Mouse (Mus musculus): ENCODE results near the gene Ttll2. TPM values are rescaled to one million over a fixed set of nuclear protein-coding genes. Genes with fewer than 3 reads are reported as not detected.
"Not testable (repeated sequence)": the region's sequence is repeated elsewhere in the genome, so short reads cannot be mapped to it uniquely, and the experiment has no call there.

The Ttll2 gene
- total RNA-seq, 2 experiments from 2014 or later, result not detected

GRCm38 (mm10) chr17:7365615-7366014, 13.1 kb upstream of the Ttll2 start:
- not testable (repeated sequence) for DNase-seq (ENCODE audit: low spot score in 2 of 2)

GRCm38 (mm10) chr17:7360749-7361465, 8.4 kb upstream of the Ttll2 start:
- DNase-seq (ENCODE audit: low spot score in 2 of 2), result not testable (repeated sequence)

GRCm38 (mm10) chr17:7359806-7360205, 7.3 kb upstream of the Ttll2 start:
- DNase-seq (ENCODE audit: low spot score in 2 of 2), result not testable (repeated sequence)

GRCm38 (mm10) chr17:7348765-7349164, 3.7 kb downstream of the Ttll2 start:
- not testable (repeated sequence) for DNase-seq (ENCODE audit: low spot score in 2 of 2)

GRCm38 (mm10) chr17:7337381-7337780, 15.1 kb downstream of the Ttll2 start:
- DNase-seq (ENCODE audit: low spot score in 2 of 2), result not testable (repeated sequence)

- DNase-seq (ENCODE audit: low spot score in 2 of 2), result not testable (repeated sequence)
Observed at GRCm38 (mm10) chr17:7332745-7333144, 19.8 kb downstream of the Ttll2 start.

GRCm38 (mm10) chr17:7326415-7326814, 26.1 kb downstream of the Ttll2 start:
- DNase-seq (ENCODE audit: low spot score in 2 of 2), result not testable (repeated sequence)

- DNase-seq (ENCODE audit: low spot score in 2 of 2), result not testable (repeated sequence)
Observed at GRCm38 (mm10) chr17:7324346-7324745, 28.1 kb downstream of the Ttll2 start, which contains the start of gene Tcp10a. Tcp10a (plus strand) TSS chr17:7324646.

GRCm38 (mm10) chr17:7319789-7320188, 32.7 kb downstream of the Ttll2 start:
- not testable (repeated sequence) for DNase-seq (ENCODE audit: low spot score in 2 of 2)

GRCm38 (mm10) chr17:7315693-7316382, 36.7 kb downstream of the Ttll2 start:
- DNase-seq (ENCODE audit: low spot score in 2 of 2), result not testable (repeated sequence)

GRCm38 (mm10) chr17:7306278-7307196, 46.0 kb downstream of the Ttll2 start:
- DNase-seq (ENCODE audit: low spot score in 2 of 2), result peak; percentile 38 to 58

Other genes with a start within 250 kb of the Ttll2 start
- 10 to 100 TPM; 59.6 to 60.0 TPM for gene Rps6ka2, start 182.6 kb downstream of the Ttll2 start, total RNA-seq (2021)
- under 1 TPM; 0.16 to 0.23 TPM for gene Tcp10a, start 28.1 kb downstream of the Ttll2 start, total RNA-seq (2021)
- not detected for gene Gm49630, start 19.3 kb upstream of the Ttll2 start, total RNA-seq (2021)
- not detected for gene Unc93a2, start 32.8 kb upstream of the Ttll2 start, total RNA-seq (2021)

Measured in left cerebral cortex, adult 18-20 months (tissue).